Mouse (Mus musculus): ENCODE measurements at regions not wholly inside any gene's neighbourhood (a gene's known extent, or its start where the extent isn't known, plus 50 kb on each side); places are given as distances from the start of the nearest gene placed in this dataset.

GRCm38 (mm10) chr1:193919243-193919642, 549.1 kb upstream of the Camk1g start:
- DNase-seq, result no peak

GRCm38 (mm10) chr1:193905711-193906110, 535.6 kb upstream of the Camk1g start:
- DNase-seq, result no peak

GRCm38 (mm10) chr1:193894072-193894471, 524.0 kb upstream of the Camk1g start:
- DNase-seq, result no peak

- no peak for DNase-seq
Observed at GRCm38 (mm10) chr1:193876540-193876939, 506.4 kb upstream of the Camk1g start.

GRCm38 (mm10) chr1:193876121-193876520, 506.0 kb upstream of the Camk1g start:
- DNase-seq, result peak; percentile 20

GRCm38 (mm10) chr1:193875287-193875686, 505.2 kb upstream of the Camk1g start:
- no peak for DNase-seq

GRCm38 (mm10) chr1:193870731-193871130, 500.6 kb upstream of the Camk1g start:
- DNase-seq, result no peak

- DNase-seq, result peak; percentile 10
Observed at GRCm38 (mm10) chr1:193868639-193869320, 498.7 kb upstream of the Camk1g start.

GRCm38 (mm10) chr1:193860767-193861299, 490.7 kb upstream of the Camk1g start:
- DNase-seq, result no peak

GRCm38 (mm10) chr1:193860354-193860753, 490.3 kb upstream of the Camk1g start:
- no peak for DNase-seq

- DNase-seq, result no peak
Observed at GRCm38 (mm10) chr1:193859257-193860125, 489.4 kb upstream of the Camk1g start.

- DNase-seq, result peak; percentile 44
Observed at GRCm38 (mm10) chr1:193847922-193848321, 477.8 kb upstream of the Camk1g start.

GRCm38 (mm10) chr1:193844868-193845267, 474.8 kb upstream of the Camk1g start:
- DNase-seq, result no peak

GRCm38 (mm10) chr1:193844461-193844860, 474.4 kb upstream of the Camk1g start:
- peak; percentile 6 for DNase-seq

GRCm38 (mm10) chr1:193800998-193801397, 430.9 kb upstream of the Camk1g start:
- DNase-seq, result no peak

GRCm38 (mm10) chr1:193790579-193790978, 420.5 kb upstream of the Camk1g start:
- DNase-seq, result no peak

- peak; percentile 20 for DNase-seq
Observed at GRCm38 (mm10) chr1:193788496-193788895, 418.4 kb upstream of the Camk1g start.

- DNase-seq, result no peak
Observed at GRCm38 (mm10) chr1:193787417-193787816, 417.3 kb upstream of the Camk1g start.

GRCm38 (mm10) chr1:193784966-193785365, 414.9 kb upstream of the Camk1g start:
- DNase-seq, result peak; percentile 66

GRCm38 (mm10) chr1:193784526-193784925, 414.4 kb upstream of the Camk1g start:
- no peak for DNase-seq

GRCm38 (mm10) chr1:193778181-193778580, 408.1 kb upstream of the Camk1g start:
- DNase-seq, result no peak

- DNase-seq, result peak; percentile 38
Observed at GRCm38 (mm10) chr1:193769546-193769945, 399.4 kb upstream of the Camk1g start.

- no peak for DNase-seq
Observed at GRCm38 (mm10) chr1:193764103-193764502, 394.0 kb upstream of the Camk1g start.

GRCm38 (mm10) chr1:193751819-193752251, 381.7 kb upstream of the Camk1g start:
- peak; percentile 14 for DNase-seq

Measured in layer of hippocampus, adult 9-11 months (tissue).